Mouse (Mus musculus) lung, postnatal 0 days (tissue): ENCODE measurements around the gene Aco2. TPM values are rescaled to one million over a fixed set of nuclear protein-coding genes. Genes with fewer than 3 reads are reported as not detected.

Experiments
- ATAC-seq: fragments of 200-750 bp; cut with Nextera tagmentation; 2 replicates; pipeline ENCODE4 v1.8.0; 2017; ENCODE audit warnings: moderate library complexity
- DNase-seq: peaks from one replicate; pipeline ENCODE4 v3.0.0-alpha.2; 2016; ENCODE audit warnings: low spot score
- H3K27ac ChIP-seq: fragments of 300-500 bp; sonication (generic); 2 replicates; pipeline ENCODE4 v1.5.1; 2014; ENCODE audit warnings: antibody characterized with exemption, mild to moderate bottlenecking, low read length, mixed read lengths
- H3K27me3 ChIP-seq: fragments of 300-500 bp; sonication (generic); replicated peaks from 2 replicates; pipeline ENCODE4 v1.6.1; 2014; ENCODE audit warnings: low read length, mixed read lengths; ENCODE audit not compliant: insufficient read depth
- H3K36me3 ChIP-seq: fragments of 300-500 bp; sonication (generic); 2 replicates; pipeline ENCODE4 v1.6.1; 2014; ENCODE audit warnings: low read length, mixed read lengths; ENCODE audit not compliant: insufficient read depth
- H3K4me1 ChIP-seq: fragments of 300-500 bp; sonication (generic); 2 replicates; pipeline ENCODE4 v1.6.1; 2014; ENCODE audit warnings: antibody characterized with exemption, low read depth, low read length, mixed read lengths; ENCODE audit not compliant: insufficient read depth
- H3K4me2 ChIP-seq: fragments of 300-500 bp; sonication (generic); replicated peaks from 2 replicates; pipeline ENCODE4 v1.6.1; 2014; ENCODE audit warnings: low read depth, mild to moderate bottlenecking, low read length, moderate library complexity, mixed read lengths
- H3K4me3 ChIP-seq: fragments of 300-500 bp; sonication (generic); 2 replicates; pipeline ENCODE4 v1.5.1; 2014; ENCODE audit warnings: low read depth, low read length
- H3K9ac ChIP-seq: fragments of 300-500 bp; sonication (generic); replicated peaks from 2 replicates; pipeline ENCODE4 v1.6.1; 2014; ENCODE audit warnings: low read depth, mild to moderate bottlenecking
- H3K9me3 ChIP-seq: fragments of 300-500 bp; sonication (generic); 2 replicates; pipeline ENCODE4 v1.6.1; 2016; ENCODE audit warnings: low read length, mixed read lengths
- CTCF ChIP-seq: IDR thresholded peaks from 2 replicates; pipeline ENCODE4 v1.5.1; 2016; ENCODE audit warnings: antibody characterized with exemption, mild to moderate bottlenecking
- EP300 ChIP-seq: IDR thresholded peaks from 2 replicates; pipeline ENCODE4 v1.6.1; 2016; ENCODE audit warnings: antibody characterized with exemption, mild to moderate bottlenecking, control low read depth
- WGBS: fragments of 180-500 bp; shearing (Covaris S2); extraction: QIAGEN DNeasy Blood & Tissue Kit; methylation state at CpG from one replicate; pipeline ENCODE4 v1.1.7; 2014; 5-methylcytosine and 5-hydroxymethylcytosine counted together
- polyA plus RNA-seq: library from polyadenylated mRNA; unstranded; fragments of >200 nt; fragmentation: Nextera tagmentation; extraction: Ambion mirVana; gene quantifications from 2 replicates; pipeline ENCODE4 v1.2.1, GENCODE M21; 2015

Aco2 gene
- polyA plus RNA-seq, 1 experiment from 2014 or later: 90.8 TPM

GRCm38 (mm10) chr15:81859330-81860255, 12.5 kb upstream of the Aco2 start:
- no peaks in the 10 kb centered on the region for H3K36me3 ChIP-seq
- DNase-seq (peak; percentile 99), ATAC-seq (peak; percentile 84)
- H3K4me1 ChIP-seq: peaks cover 6% of the 10 kb centered on the region; the same call in 1 of the 2 replicates
- peak overlapping the region; percentile 98 for H3K27ac ChIP-seq
- peak overlapping the region; percentile 94 for H3K4me3 ChIP-seq
- under 1% methylated on average over 37 of the region's 39 CpGs for WGBS
- no peaks in the 10 kb centered on the region for H3K27me3 ChIP-seq
- no peaks in the 10 kb centered on the region for H3K9me3 ChIP-seq
- TF ChIP-seq CTCF: no peak
- 0 out of 2 replicates have a peak, but pooled peaks have one; percentile 7 for TF ChIP-seq EP300
- H3K9ac ChIP-seq: peak overlapping the region; percentile 85
- peak overlapping the region; percentile 87 for H3K4me2 ChIP-seq

GRCm38 (mm10) chr15:81860471-81861135, 11.5 kb upstream of the Aco2 start:
- H3K27me3 ChIP-seq: no peaks in the 10 kb centered on the region
- WGBS: 24% methylated on average over 8 of the region's 8 CpGs
- no peak overlapping the region for H3K9ac ChIP-seq
- H3K36me3 ChIP-seq: no peaks in the 10 kb centered on the region
- ATAC-seq: peak; percentile 15
- peak; percentile 90 for DNase-seq
- H3K4me3 ChIP-seq: no peak overlapping the region
- H3K4me1 ChIP-seq: peaks cover 3% of the 10 kb centered on the region; the same call in 1 of the 2 replicates
- peak overlapping the region; percentile 74 for H3K27ac ChIP-seq
- H3K4me2 ChIP-seq: peak overlapping the region; percentile 87; the same call in 1 of the 2 replicates
- no peaks in the 10 kb centered on the region for H3K9me3 ChIP-seq
- TF ChIP-seq EP300 (peak; percentile 75), CTCF (no peak)

GRCm38 (mm10) chr15:81864238-81864637, 7.9 kb upstream of the Aco2 start:
- Histone ChIP-seq H3K9me3 (no peaks in the 10 kb centered on the region), H3K27me3 (no peaks in the 10 kb centered on the region), H3K4me1 (no peaks in the 10 kb centered on the region), H3K4me3 (no peak overlapping the region), H3K4me2 (no peak overlapping the region), H3K9ac (no peak overlapping the region), H3K27ac (no peak overlapping the region), H3K36me3 (peaks cover 25% of the 10 kb centered on the region)
- no peak for TF ChIP-seq EP300
- TF ChIP-seq CTCF: no peak
- 90% methylated on average over 7 of the region's 7 CpGs for WGBS
- ATAC-seq: no peak
- no peak for DNase-seq

GRCm38 (mm10) chr15:81869985-81870384, 2.1 kb upstream of the Aco2 start:
- Histone ChIP-seq H3K27me3 (no peaks in the 10 kb centered on the region), H3K9me3 (no peaks in the 10 kb centered on the region), H3K4me1 (peaks cover 9% of the 10 kb centered on the region; the same call in 1 of the 2 replicates), H3K4me3 (no peak overlapping the region), H3K36me3 (peaks cover 36% of the 10 kb centered on the region), H3K4me2 (no peak overlapping the region), H3K9ac (no peak overlapping the region), H3K27ac (no peak overlapping the region)
- ATAC-seq: no peak
- TF ChIP-seq CTCF: no peak
- TF ChIP-seq EP300: no peak
- WGBS: 98% methylated on average over 5 of the region's 5 CpGs
- no peak for DNase-seq

GRCm38 (mm10) chr15:81871604-81872261, 376 bp upstream of the Aco2 start, which contains the start of gene Phf5a:
TSS of gene Phf5a (minus strand) at chr15:81871911.
- TF ChIP-seq CTCF: no peak
- TF ChIP-seq EP300: peak; percentile 100
- Histone ChIP-seq H3K4me3 (peak within 1 kb of the TSS; percentile 86), H3K27me3 (no peaks in the 10 kb centered on the region), H3K9me3 (no peaks in the 10 kb centered on the region), H3K9ac (peak within 1 kb of the TSS; percentile 76), H3K4me1 (peaks cover 9% of the 10 kb centered on the region; the same call in 1 of the 2 replicates), H3K27ac (peak within 1 kb of the TSS; percentile 97), H3K36me3 (peaks cover 31% of the 10 kb centered on the region), H3K4me2 (peak within 1 kb of the TSS; percentile 89)
- DNase-seq: peak; percentile 98
- ATAC-seq: peak; percentile 96
- WGBS: under 1% methylated on average over 30 of the region's 30 CpGs
